23 mouse cellular contexts compared by ENCODE assay signal in genomic region chr12:70907651-70908050, GRCm38 (mm10). TPM values are rescaled to one million over a fixed set of nuclear protein-coding genes. Genes with fewer than 3 reads are reported as not detected.
DNase-seq lines count a peak whose midpoint lies in the region; ATAC-seq and TF ChIP-seq lines count a peak whose summit lies in the region.
"Had no signal": no experiment of that assay in that cellular context is flagged by ENCODE, and none has a peak within 500 bp of the region (broad histone marks: within the 10 kb centered on the region; RNA-seq: fewer than 3 reads in every experiment).

No protein-coding gene starts in this region.

- H3K4me3 ChIP-seq in gastrocnemius, adult 2 months = no peak overlapping the region
- H3K4me3 ChIP-seq in heart, embryonic 14.5 days (ENCODE audit: control insufficient read depth in 1 of 2, insufficient read depth in 1 of 2, low read depth in 1 of 2, low read length in 2 of 2) = no peak overlapping the region
- no peak overlapping the region for H3K4me3 ChIP-seq in stomach, embryonic 15.5 days (replicated peaks)
- H3K4me3 ChIP-seq in intestine, postnatal 0 days (ENCODE audit: low read depth, low read length) = no peak overlapping the region
- H3K4me3 ChIP-seq: hindbrain, embryonic 15.5 days; limb, embryonic 13.5 days; lung, embryonic 15.5 days had no signal

- ATAC-seq in heart, embryonic 14.5 days (ENCODE audit: insufficient number of reproducible peaks, insufficient read depth, low FRiP score, low read depth) = no peak
- no peak for ATAC-seq in stomach, embryonic 15.5 days (ENCODE audit: insufficient read depth, low FRiP score, low read depth)
- no peak for ATAC-seq in intestine, postnatal 0 days
- ATAC-seq in erythroid progenitor cell, adult 5-6 weeks (replicated peaks; ENCODE audit: low FRiP score, poor library complexity, severe bottlenecking) = no peak
- ATAC-seq: forebrain, postnatal 0 days; midbrain, embryonic 16.5 days had no signal

- WGBS in heart, embryonic 14.5 days = 38% methylated on average over 11 of the region's 11 CpGs
- WGBS in stomach, embryonic 15.5 days = 84% methylated on average over 11 of the region's 11 CpGs
- WGBS in intestine, postnatal 0 days = 88% methylated on average over 11 of the region's 11 CpGs

- H3K36me3 ChIP-seq in heart, embryonic 14.5 days (ENCODE audit: control insufficient read depth, insufficient read depth, low read length) = peaks cover 13% of the 10 kb centered on the region
- H3K36me3 ChIP-seq in stomach, embryonic 15.5 days = no peaks in the 10 kb centered on the region
- H3K36me3 ChIP-seq in intestine, postnatal 0 days (ENCODE audit: control insufficient read depth, insufficient read depth) = no peaks in the 10 kb centered on the region
- H3K36me3 ChIP-seq: hindbrain, embryonic 15.5 days had no signal

- no peaks in the 10 kb centered on the region for H3K27me3 ChIP-seq in heart, embryonic 14.5 days (ENCODE audit: control insufficient read depth, insufficient read depth, low read length)
- no peaks in the 10 kb centered on the region for H3K27me3 ChIP-seq in stomach, embryonic 15.5 days (replicated peaks)
- no peaks in the 10 kb centered on the region for H3K27me3 ChIP-seq in intestine, postnatal 0 days (replicated peaks; ENCODE audit: control insufficient read depth, insufficient read depth, low read length)
- H3K27me3 ChIP-seq: hindbrain, embryonic 15.5 days; lung, embryonic 15.5 days had no signal

- peaks cover 12 to 15% of the 10 kb centered on the region in 2 experiments for H3K4me1 ChIP-seq in heart, embryonic 14.5 days (ENCODE audit: control insufficient read depth in 2 of 2, insufficient read depth in 2 of 2, low read length in 2 of 2)
- peaks cover 14% of the 10 kb centered on the region; the same call in 1 of the 2 replicates for H3K4me1 ChIP-seq in stomach, embryonic 15.5 days
- H3K4me1 ChIP-seq in intestine, postnatal 0 days (replicated peaks; ENCODE audit: control insufficient read depth, insufficient read depth, low read length) = no peaks in the 10 kb centered on the region

- H3K27ac ChIP-seq in gastrocnemius, adult 2 months = peak overlapping the region; percentile 82
- H3K27ac ChIP-seq in heart, embryonic 14.5 days (replicated peaks in 1 of 2; ENCODE audit: control insufficient read depth in 1 of 2, insufficient read depth in 1 of 2, low read depth in 2 of 2, low read length in 2 of 2) = peak overlapping the region in 1 of 2 experiments; percentile 16; a peak in 1 of 4 replicates
- H3K27ac ChIP-seq in stomach, embryonic 15.5 days = peak overlapping the region; percentile 44; the same call in 1 of the 2 replicates
- no peak overlapping the region for H3K27ac ChIP-seq in intestine, postnatal 0 days (ENCODE audit: low read depth, low read length)
- H3K27ac ChIP-seq: hindbrain, embryonic 15.5 days; limb, embryonic 13.5 days; lung, embryonic 15.5 days had no signal

- 0 out of 2 replicates have a peak, but pooled peaks cover 3% of the 10 kb centered on the region for H3K9me3 ChIP-seq in heart, embryonic 14.5 days (ENCODE audit: control insufficient read depth, low read length)
- H3K9me3 ChIP-seq in stomach, embryonic 15.5 days = no peaks in the 10 kb centered on the region
- no peaks in the 10 kb centered on the region for H3K9me3 ChIP-seq in intestine, postnatal 0 days (ENCODE audit: control insufficient read depth)
- H3K9me3 ChIP-seq: hindbrain, embryonic 15.5 days; lung, embryonic 15.5 days had no signal

- H3K4me2 ChIP-seq in heart, embryonic 14.5 days (ENCODE audit: low read length) = peak overlapping the region; percentile 9; the same call in 1 of the 2 replicates
- no peak overlapping the region for H3K4me2 ChIP-seq in stomach, embryonic 15.5 days
- no peak overlapping the region for H3K4me2 ChIP-seq in intestine, postnatal 0 days (replicated peaks; ENCODE audit: low read depth)
- H3K4me2 ChIP-seq: hindbrain, embryonic 15.5 days; limb, embryonic 13.5 days; liver, embryonic 11.5 days; lung, embryonic 15.5 days; midbrain, embryonic 11.5 days had no signal

- no peak for TF ChIP-seq CTCF in gastrocnemius, adult 2 months (IDR thresholded peaks at IDR 0.05)
- TF ChIP-seq CTCF in intestine, postnatal 0 days (IDR thresholded peaks at IDR 0.05; ENCODE audit: low read depth) = no peak

- H3K9ac ChIP-seq in heart, embryonic 14.5 days (ENCODE audit: low read length) = no peak overlapping the region
- no peak overlapping the region for H3K9ac ChIP-seq in stomach, embryonic 15.5 days
- H3K9ac ChIP-seq in intestine, postnatal 0 days (ENCODE audit: low read depth, low read length) = no peak overlapping the region
- H3K9ac ChIP-seq: forebrain, postnatal 0 days; hindbrain, embryonic 15.5 days; limb, embryonic 13.5 days; lung, embryonic 15.5 days had no signal

- DNase-seq in gastrocnemius, adult 2 months = no peak
- DNase-seq in gastrocnemius, postnatal 25 days = no peak
- DNase-seq in heart, postnatal 14 days = no peak
- peak; percentile 16 for DNase-seq in R1 (ENCODE audit: low read depth, low spot score)
- DNase-seq: adrenal gland, postnatal 25 days; cerebellum, adult 18-20 months; cerebellum, postnatal 10 days; forebrain, postnatal 0 days; gastrocnemius, postnatal 10 days; kidney, adult 2 months; kidney, postnatal 36 days; right cerebral cortex, postnatal 25 days; thymus, postnatal 14 days had no signal

- intact Hi-C loops in gastrocnemius, adult 2 months (cut with DNase I) = no loop called here
- intact Hi-C loops in heart, postnatal 14 days (cut with DNase I) = no loop called here

RNA-seq across cellular contexts. Expression of gene Actr10, which starts 30.0 kb away (rescaled TPM):
- total RNA-seq in gastrocnemius, adult 2 months (2021) = 10 to 100 TPM; 84.5 to 94.2 TPM
- total RNA-seq in gastrocnemius, postnatal 25 days (2021) = 10 to 100 TPM; 84.6 to 87.0 TPM
- 208 and 222 TPM in 2 replicates for polyA plus RNA-seq in heart, embryonic 14.5 days (2014; fragmentation: Nextera tagmentation; extraction: Ambion mirVana)
- total RNA-seq in heart, postnatal 14 days (2021) = 100 to 1,000 TPM; 136 to 141 TPM
- 184 and 210 TPM in 2 replicates for polyA plus RNA-seq in stomach, embryonic 15.5 days (2015; fragmentation: Nextera tagmentation; extraction: Ambion mirVana)
- polyA plus RNA-seq in intestine, postnatal 0 days (2015; fragmentation: Nextera tagmentation; extraction: Ambion mirVana) = 164 and 181 TPM in 2 replicates
- total RNA-seq in erythroid progenitor cell, adult 5-6 weeks (2015; ENCODE audit: low replicate concordance) = 47.2 and 48.6 TPM in 2 replicates
- total RNA-seq in erythroid progenitor cell, adult 5-6 weeks (2017; ENCODE audit: low replicate concordance) = 11.7 and 11.9 TPM in 2 replicates
